In the genomic region with DNA sequence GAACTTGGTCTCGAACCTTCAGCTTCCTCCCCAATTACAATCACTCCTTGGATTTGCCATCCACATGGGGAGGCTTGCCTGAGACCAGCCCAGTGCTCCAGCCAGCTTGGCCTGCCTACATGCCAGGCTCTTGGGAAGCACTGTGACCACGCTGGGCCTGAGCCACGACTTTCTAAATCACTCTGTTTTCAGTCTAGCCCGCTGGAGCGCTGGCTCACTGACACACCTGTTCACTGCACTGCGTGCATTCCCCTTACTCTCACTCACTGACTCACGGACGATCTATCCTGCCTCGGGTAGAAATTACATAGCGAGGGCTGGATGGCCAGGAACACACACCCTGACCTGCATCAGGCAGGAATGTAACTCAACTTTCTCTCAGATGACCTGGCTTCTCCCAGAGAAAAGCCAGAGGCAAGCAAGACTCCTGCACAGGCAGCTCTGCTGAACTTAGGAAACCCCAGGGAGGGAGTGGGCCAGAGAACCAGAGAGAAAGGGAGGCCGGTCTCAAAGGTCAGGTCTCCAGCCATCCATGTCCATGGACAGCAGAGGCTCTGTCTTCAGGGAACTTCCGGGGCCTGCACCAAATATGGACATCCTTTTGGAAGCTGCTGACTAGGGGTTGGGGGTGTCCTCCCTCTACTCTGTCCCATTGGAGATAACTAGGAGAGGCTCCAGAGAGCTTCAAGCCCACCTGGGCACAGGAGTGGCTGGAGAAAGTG, we compare ENCODE assay signal across 16 mouse cellular contexts.
DNase-seq lines count a peak whose midpoint lies in the region; ATAC-seq and TF ChIP-seq lines count a peak whose summit lies in the region.
"Had no signal": no experiment of that assay in that cellular context is flagged by ENCODE, and none has a peak within 500 bp of the region (broad histone marks: within the 10 kb centered on the region; RNA-seq: fewer than 3 reads in every experiment).

No protein-coding gene starts in this region.

- no peak overlapping the region for H3K4me2 ChIP-seq in liver, embryonic 15.5 days
- H3K4me2 ChIP-seq in liver, embryonic 11.5 days = no peak overlapping the region
- H3K4me2 ChIP-seq in hindbrain, embryonic 14.5 days (replicated peaks) = no peak overlapping the region
- H3K4me2 ChIP-seq: hindbrain, embryonic 12.5 days; limb, embryonic 13.5 days had no signal

- H3K9ac ChIP-seq in liver, embryonic 15.5 days = no peak overlapping the region
- H3K9ac ChIP-seq in liver, embryonic 11.5 days (ENCODE audit: low read depth, low read length) = no peak overlapping the region
- no peak overlapping the region for H3K9ac ChIP-seq in hindbrain, embryonic 14.5 days
- H3K9ac ChIP-seq: hindbrain, embryonic 12.5 days; limb, embryonic 13.5 days had no signal

- H3K4me3 ChIP-seq in liver, embryonic 15.5 days (replicated peaks) = no peak overlapping the region
- no peak overlapping the region for H3K4me3 ChIP-seq in liver, embryonic 11.5 days (ENCODE audit: low read depth, low read length)
- no peak overlapping the region for H3K4me3 ChIP-seq in hindbrain, embryonic 14.5 days (replicated peaks; ENCODE audit: low read length)
- H3K4me3 ChIP-seq: forebrain, embryonic 10.5 days; hindbrain, embryonic 12.5 days; limb, embryonic 13.5 days; myocyte had no signal

- no peak for DNase-seq in liver, embryonic 11.5 days (ENCODE audit: low spot score)
- DNase-seq in Patski (ENCODE audit: low read depth, low spot score) = no peak
- DNase-seq in kidney, adult 11 months = peak; percentile 94
- peak; percentile 70 to 81 for DNase-seq in kidney, postnatal 4 days
- no peak for DNase-seq in hindbrain, embryonic 14.5 days (ENCODE audit: low spot score)
- no peak for DNase-seq in layer of hippocampus, postnatal 25 days (ENCODE audit: extremely low spot score in 1 of 2, low spot score in 1 of 2)
- DNase-seq: gastrocnemius, postnatal 10 days; layer of hippocampus, postnatal 36 days; thymus, postnatal 25 days had no signal

- CTCF ChIA-PET in Patski (lab: Charles Lee) = interaction anchor here (0.6 to 1.0 kb wide), 3 partner anchors 26 to 86 kb away, joined by 3 read pairs; no protein-coding TSS in a partner anchor

- TF ChIP-seq CTCF in Patski (IDR thresholded peaks at IDR 0.05) = no peak

- H3K36me3 ChIP-seq in liver, embryonic 15.5 days (replicated peaks) = no peaks in the 10 kb centered on the region
- no peaks in the 10 kb centered on the region for H3K36me3 ChIP-seq in liver, embryonic 11.5 days (ENCODE audit: control insufficient read depth, insufficient read depth, low read length)
- H3K36me3 ChIP-seq in hindbrain, embryonic 14.5 days (replicated peaks; ENCODE audit: control insufficient read depth, insufficient read depth) = no peaks in the 10 kb centered on the region
- H3K36me3 ChIP-seq: forebrain, embryonic 10.5 days; G1E; hindbrain, embryonic 12.5 days; limb, embryonic 13.5 days had no signal

- H3K27ac ChIP-seq in liver, embryonic 15.5 days (replicated peaks) = no peak overlapping the region
- H3K27ac ChIP-seq in liver, embryonic 11.5 days (ENCODE audit: low read depth, low read length) = no peak overlapping the region
- H3K27ac ChIP-seq in hindbrain, embryonic 14.5 days = no peak overlapping the region
- H3K27ac ChIP-seq: forebrain, embryonic 10.5 days; hindbrain, embryonic 12.5 days; limb, embryonic 13.5 days had no signal

- POLR2A ChIA-PET in Patski (lab: Charles Lee) = interaction anchor here (0.6 kb wide), 2 partner anchors 27 to 48 kb away, joined by 3 read pairs; no protein-coding TSS in a partner anchor

- peak; percentile 13; the same call in 1 of the 2 replicates for ATAC-seq in liver, embryonic 15.5 days (ENCODE audit: insufficient read depth)
- ATAC-seq in liver, embryonic 11.5 days (replicated peaks; ENCODE audit: low FRiP score) = no peak
- ATAC-seq in Patski = peak; percentile 66
- no peak for ATAC-seq in hindbrain, embryonic 14.5 days (ENCODE audit: low FRiP score)
- ATAC-seq: activated CD4-positive, CD25-positive, alpha-beta regulatory T cell, adult 4 months had no signal

- H3K9me3 ChIP-seq in liver, embryonic 15.5 days (replicated peaks) = no peaks in the 10 kb centered on the region
- no peaks in the 10 kb centered on the region for H3K9me3 ChIP-seq in liver, embryonic 11.5 days (ENCODE audit: control insufficient read depth, low read length)
- no peaks in the 10 kb centered on the region for H3K9me3 ChIP-seq in hindbrain, embryonic 14.5 days (ENCODE audit: control insufficient read depth, low read length)
- H3K9me3 ChIP-seq: forebrain, embryonic 10.5 days; G1E; hindbrain, embryonic 12.5 days; limb, embryonic 13.5 days had no signal

- in situ Hi-C loops in Patski (cut with MboI; ENCODE audit: low pct_unique_long_range_greater_than_20kb) = no loop called here

- H3K4me1 ChIP-seq in liver, embryonic 15.5 days (replicated peaks) = peaks cover 19% of the 10 kb centered on the region; the same call in 1 of the 2 replicates
- H3K4me1 ChIP-seq in liver, embryonic 11.5 days (replicated peaks; ENCODE audit: control insufficient read depth, insufficient read depth, low read length) = peaks cover 5% of the 10 kb centered on the region; the same call in 1 of the 2 replicates
- no peaks in the 10 kb centered on the region for H3K4me1 ChIP-seq in hindbrain, embryonic 14.5 days (replicated peaks; ENCODE audit: control insufficient read depth, insufficient read depth, low read length)

- 71% methylated on average over 12 of the region's 12 CpGs for WGBS in liver, embryonic 15.5 days (ENCODE audit: insufficient replicate concordance)
- WGBS in liver, embryonic 11.5 days = 78% methylated on average over 12 of the region's 12 CpGs
- WGBS in hindbrain, embryonic 14.5 days = 80% methylated on average over 12 of the region's 12 CpGs

- H3K27me3 ChIP-seq in liver, embryonic 15.5 days = no peaks in the 10 kb centered on the region
- no peaks in the 10 kb centered on the region for H3K27me3 ChIP-seq in liver, embryonic 11.5 days (replicated peaks; ENCODE audit: control insufficient read depth, insufficient read depth, low read length)
- H3K27me3 ChIP-seq in Patski = no peaks in the 10 kb centered on the region
- H3K27me3 ChIP-seq in hindbrain, embryonic 14.5 days (ENCODE audit: control insufficient read depth, insufficient read depth, low read length) = no peaks in the 10 kb centered on the region
- H3K27me3 ChIP-seq: hindbrain, embryonic 12.5 days; limb, embryonic 13.5 days had no signal

Comparison
In these comparisons a context has a peak if more than half of its experiments do, and no peak if none do; other contexts are left out.
1. ATAC-seq: peak in liver, embryonic 15.5 days (single experiment) and Patski (single experiment); none in liver, embryonic 11.5 days (single experiment) and hindbrain, embryonic 14.5 days (single experiment).
2. DNase-seq: peak in kidney, adult 11 months (single experiment) and kidney, postnatal 4 days (2 of 2); none in liver, embryonic 11.5 days (single experiment), Patski (single experiment), hindbrain, embryonic 14.5 days (single experiment) and layer of hippocampus, postnatal 25 days (0 of 2).